Mouse (Mus musculus) midbrain, postnatal 0 days (tissue): ENCODE measurements around the gene Ntrk3. TPM values are rescaled to one million over a fixed set of nuclear protein-coding genes. Genes with fewer than 3 reads are reported as not detected.

Experiments used
- ATAC-seq: fragments of 200-750 bp; cut with Nextera tagmentation; 2 replicates; pipeline ENCODE4 v1.8.0; 2017; ENCODE audit warnings: moderate number of reproducible peaks, mild to moderate bottlenecking, moderate TSS enrichment, moderate library complexity; ENCODE audit not compliant: low FRiP score
- DNase-seq: peaks from one replicate; pipeline ENCODE4 v3.0.0-alpha.2; 2015; ENCODE audit warnings: low spot score
- H3K27ac ChIP-seq: fragments of 300-500 bp; sonication (generic); 2 replicates; pipeline ENCODE4 v1.5.1; 2014; ENCODE audit warnings: low read depth, mild to moderate bottlenecking, low read length, mixed read lengths
- H3K27me3 ChIP-seq: fragments of 300-500 bp; sonication (generic); 2 replicates; pipeline ENCODE4 v1.6.1; 2014; ENCODE audit warnings: low read length, control low read depth, mixed read lengths; ENCODE audit not compliant: insufficient read depth
- H3K36me3 ChIP-seq: fragments of 300-500 bp; sonication (generic); 2 replicates; pipeline ENCODE4 v1.6.1; 2014; ENCODE audit warnings: low read length, control low read depth, mixed read lengths; ENCODE audit not compliant: insufficient read depth
- H3K4me1 ChIP-seq: fragments of 300-500 bp; sonication (generic); 2 replicates; pipeline ENCODE4 v1.6.1; 2014; ENCODE audit warnings: mild to moderate bottlenecking, control low read depth, antibody characterized with exemption, low read length, mixed read lengths; ENCODE audit not compliant: insufficient read depth
- H3K4me2 ChIP-seq: fragments of 300-500 bp; sonication (generic); 2 replicates; pipeline ENCODE4 v1.6.1; 2014; ENCODE audit warnings: low read depth, mild to moderate bottlenecking, low read length, mixed read lengths; ENCODE audit not compliant: poor library complexity, severe bottlenecking
- H3K4me3 ChIP-seq: fragments of 300-500 bp; sonication (generic); 2 replicates; pipeline ENCODE4 v1.5.1; 2014; ENCODE audit warnings: low read depth, mild to moderate bottlenecking, low read length, moderate library complexity
- H3K9ac ChIP-seq: fragments of 300-500 bp; sonication (generic); replicated peaks from 2 replicates; pipeline ENCODE4 v1.6.1; 2014; ENCODE audit warnings: mild to moderate bottlenecking, low read length, moderate library complexity, mixed read lengths; ENCODE audit not compliant: poor library complexity, severe bottlenecking
- H3K9me3 ChIP-seq: fragments of 300-500 bp; sonication (generic); 2 replicates; pipeline ENCODE4 v1.6.1; 2016; ENCODE audit warnings: low read length, control low read depth
- CTCF ChIP-seq: IDR thresholded peaks from 2 replicates; pipeline ENCODE4 v1.5.1; 2016; ENCODE audit warnings: antibody characterized with exemption, mild to moderate bottlenecking
- WGBS: fragments of 180-500 bp; shearing (Covaris S2); extraction: QIAGEN DNeasy Blood & Tissue Kit; methylation state at CpG from one replicate; pipeline ENCODE4 v1.1.7; 2014; 5-methylcytosine and 5-hydroxymethylcytosine counted together
- polyA plus RNA-seq: library from polyadenylated mRNA; unstranded; fragments of >200 nt; fragmentation: Nextera tagmentation; extraction: Ambion mirVana; gene quantifications from 2 replicates; pipeline ENCODE4 v1.2.1, GENCODE M21; 2015
- total RNA-seq: library from RNA; depleted of rRNA; stranded (reverse); fragments of >200 nt; gene quantifications from 2 replicates; pipeline ENCODE4 v1.2.3, GENCODE M21; 2014

Gene Ntrk3
- total and polyA plus RNA-seq, 2 experiments from 2014 or later: 26.0 to 101 TPM

DNA sequence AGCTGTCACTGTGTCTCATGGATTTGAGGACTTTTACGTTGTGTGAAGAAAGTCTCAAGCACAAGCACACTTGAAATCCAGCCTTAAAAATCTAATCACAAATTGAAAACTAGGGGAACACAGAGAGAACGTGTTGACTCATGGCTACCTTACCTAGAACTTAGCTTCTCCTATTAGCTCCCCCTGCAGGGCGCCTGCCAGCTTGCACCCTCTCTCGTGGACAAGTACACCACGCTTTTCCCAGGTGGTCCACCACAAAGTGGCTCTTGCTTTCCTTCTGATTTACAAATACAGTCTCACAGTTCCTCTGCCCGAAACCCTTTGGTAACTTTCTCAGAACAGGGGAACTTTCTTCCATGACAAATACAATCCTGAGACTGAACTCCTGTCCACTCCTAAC, 94.1 kb downstream of the Ntrk3 start:
- no peak for ATAC-seq
- no peak for DNase-seq

DNA sequence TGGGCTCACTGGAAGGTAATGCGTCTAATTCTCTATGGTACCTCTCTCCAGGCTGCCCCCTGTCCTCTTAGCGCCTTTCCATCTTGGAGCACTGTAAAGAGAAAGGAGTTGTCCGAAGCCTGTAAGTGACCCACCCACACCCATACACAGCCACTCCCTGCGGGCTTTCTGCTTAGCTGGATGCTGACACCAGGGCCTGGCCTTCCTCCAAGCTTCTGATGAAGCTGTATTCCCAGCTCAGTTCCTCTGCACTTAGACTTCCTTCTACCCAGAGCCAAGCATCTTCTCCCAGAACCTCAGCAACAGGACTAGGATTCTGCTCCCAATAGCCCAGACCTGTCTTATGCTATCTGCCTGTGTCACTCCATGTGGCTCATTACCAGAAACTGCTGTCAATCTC, 114.1 kb downstream of the Ntrk3 start:
- Histone ChIP-seq H3K4me1 (peaks cover 9% of the 10 kb centered on the region), H3K36me3 (no peaks in the 10 kb centered on the region), H3K27me3 (no peaks in the 10 kb centered on the region), H3K9ac (no peak overlapping the region), H3K9me3 (no peaks in the 10 kb centered on the region), H3K4me3 (no peak overlapping the region), H3K27ac (no peak overlapping the region), H3K4me2 (no peak overlapping the region)
- TF ChIP-seq CTCF: no peak
- DNase-seq: no peak
- 70% methylated on average over 4 of the region's 4 CpGs for WGBS
- ATAC-seq: no peak

More for the DNA sequence above, 94.1 kb downstream of the Ntrk3 start:
- Histone ChIP-seq H3K27me3 (no peaks in the 10 kb centered on the region), H3K9me3 (no peaks in the 10 kb centered on the region), H3K4me3 (no peak overlapping the region), H3K36me3 (no peaks in the 10 kb centered on the region), H3K4me1 (no peaks in the 10 kb centered on the region), H3K27ac (no peak overlapping the region), H3K4me2 (no peak overlapping the region), H3K9ac (no peak overlapping the region)
- 68% methylated on average over 6 of the region's 6 CpGs for WGBS
- TF ChIP-seq CTCF: peak; percentile 22; the same call in 1 of the 2 replicates

DNA sequence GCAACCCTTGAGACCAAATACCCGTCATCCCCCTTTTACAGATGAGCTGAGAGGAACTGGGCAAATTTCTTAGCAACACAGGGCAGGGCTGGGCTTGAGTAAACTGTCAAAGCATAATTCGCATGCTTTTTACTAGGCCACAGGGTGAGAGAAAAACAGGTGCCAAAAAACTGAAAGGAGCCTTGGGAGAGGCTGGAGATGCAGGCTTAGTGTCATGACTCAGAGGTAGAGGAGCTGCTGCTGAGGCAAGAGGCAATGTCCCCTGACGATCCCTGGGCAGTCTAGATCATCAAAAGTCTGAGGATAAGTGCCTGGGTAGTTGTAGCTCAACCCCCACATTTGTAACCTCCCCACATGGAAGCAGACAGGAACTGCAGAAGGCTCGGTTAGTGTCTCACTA, 116.7 kb downstream of the Ntrk3 start:
- Histone ChIP-seq H3K4me2 (no peak overlapping the region), H3K4me1 (peaks cover 9% of the 10 kb centered on the region), H3K4me3 (no peak overlapping the region), H3K9ac (no peak overlapping the region), H3K27ac (no peak overlapping the region), H3K36me3 (no peaks in the 10 kb centered on the region), H3K9me3 (no peaks in the 10 kb centered on the region), H3K27me3 (no peaks in the 10 kb centered on the region)
- no peak for ATAC-seq
- TF ChIP-seq CTCF: no peak
- no peak for DNase-seq
- 54% methylated on average over 4 of the region's 4 CpGs for WGBS

DNA sequence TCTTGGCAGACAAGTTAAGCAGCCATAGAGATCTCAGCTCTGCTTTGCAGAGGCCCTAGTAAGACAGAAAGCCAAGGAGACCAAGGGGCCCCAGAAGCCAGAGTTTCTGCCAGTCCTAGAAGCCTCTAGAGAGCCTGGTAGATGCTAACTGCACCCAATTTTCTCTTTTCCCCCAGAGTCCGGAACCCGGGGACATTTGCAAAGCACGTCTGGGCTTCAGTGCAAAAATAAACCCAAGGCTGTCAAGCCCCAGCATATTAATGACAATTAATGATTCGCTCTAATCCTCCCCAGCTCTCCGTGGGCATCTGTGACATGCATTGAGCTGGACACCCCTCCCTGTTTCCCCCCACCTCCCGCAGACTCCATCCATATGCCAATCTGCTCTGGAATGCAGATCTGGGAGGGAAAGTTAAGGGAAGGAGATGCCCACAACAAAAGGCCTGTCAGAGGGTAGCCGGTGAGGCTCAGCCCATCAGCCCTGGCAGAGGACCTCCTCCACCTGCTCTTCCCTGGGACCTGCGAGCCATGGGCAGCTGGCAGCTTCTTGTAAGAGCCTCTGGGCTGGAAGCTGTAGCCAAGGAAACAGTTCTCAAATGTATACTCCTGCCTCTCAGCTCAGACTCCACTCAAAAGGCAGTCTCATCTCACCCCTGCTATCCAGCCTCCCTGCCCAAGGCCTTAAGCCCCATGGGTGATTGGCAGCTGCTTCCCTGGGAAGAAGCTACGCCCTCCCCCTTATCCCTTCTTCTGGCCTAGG, 117.8 kb downstream of the Ntrk3 start:
- no peak overlapping the region for H3K27ac ChIP-seq
- ATAC-seq: peak; percentile 44

DNA sequence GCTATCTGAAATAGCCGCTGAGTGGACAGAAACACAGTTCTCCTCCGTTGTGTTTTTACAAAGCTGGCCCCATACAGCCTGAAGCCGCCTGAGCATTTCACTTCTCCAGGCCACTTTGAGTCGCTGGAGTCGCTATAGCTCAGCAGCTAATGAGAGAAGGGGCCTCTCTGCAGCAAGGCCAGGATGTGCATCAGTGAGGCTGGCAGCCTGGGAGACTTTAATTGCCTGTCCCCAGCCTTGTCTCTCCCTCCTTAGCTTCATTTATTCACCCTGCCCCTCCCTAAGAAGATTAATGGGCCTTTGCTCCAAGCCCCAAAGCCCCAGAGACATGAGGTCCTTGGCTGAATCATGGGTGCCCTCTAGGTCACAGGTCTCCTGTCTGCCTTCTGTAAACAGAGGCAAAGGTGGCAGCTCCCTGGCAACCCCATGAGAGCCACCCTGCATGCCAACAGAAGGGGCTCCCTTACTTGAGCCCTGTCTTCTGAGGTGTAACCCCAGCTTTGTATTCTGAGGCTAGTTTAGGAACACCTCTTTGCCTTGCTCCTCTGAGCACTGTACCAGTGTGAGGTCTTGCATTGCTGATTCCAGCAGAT, 132.2 kb downstream of the Ntrk3 start:
- H3K27ac ChIP-seq: no peak overlapping the region
- peaks cover 3% of the 10 kb centered on the region; the same call in 1 of the 2 replicates for H3K4me1 ChIP-seq
- no peak overlapping the region for H3K4me2 ChIP-seq
- WGBS: 22% methylated on average over 5 of the region's 5 CpGs
- H3K36me3 ChIP-seq: no peaks in the 10 kb centered on the region
- H3K27me3 ChIP-seq: no peaks in the 10 kb centered on the region
- DNase-seq (no peak), ATAC-seq (no peak)
- no peak overlapping the region for H3K4me3 ChIP-seq
- no peaks in the 10 kb centered on the region for H3K9me3 ChIP-seq
- H3K9ac ChIP-seq: no peak overlapping the region
- TF ChIP-seq CTCF: no peak

More for the DNA sequence above, 117.8 kb downstream of the Ntrk3 start:
- peak; percentile 76 for DNase-seq
- no peaks in the 10 kb centered on the region for H3K27me3 ChIP-seq
- no peak for TF ChIP-seq CTCF
- WGBS: 20% methylated on average over 9 of the region's 9 CpGs
- H3K4me3 ChIP-seq: no peak overlapping the region
- H3K9me3 ChIP-seq: no peaks in the 10 kb centered on the region
- peaks cover 9% of the 10 kb centered on the region for H3K4me1 ChIP-seq
- H3K36me3 ChIP-seq: no peaks in the 10 kb centered on the region
- H3K9ac ChIP-seq: no peak overlapping the region
- no peak overlapping the region for H3K4me2 ChIP-seq

DNA sequence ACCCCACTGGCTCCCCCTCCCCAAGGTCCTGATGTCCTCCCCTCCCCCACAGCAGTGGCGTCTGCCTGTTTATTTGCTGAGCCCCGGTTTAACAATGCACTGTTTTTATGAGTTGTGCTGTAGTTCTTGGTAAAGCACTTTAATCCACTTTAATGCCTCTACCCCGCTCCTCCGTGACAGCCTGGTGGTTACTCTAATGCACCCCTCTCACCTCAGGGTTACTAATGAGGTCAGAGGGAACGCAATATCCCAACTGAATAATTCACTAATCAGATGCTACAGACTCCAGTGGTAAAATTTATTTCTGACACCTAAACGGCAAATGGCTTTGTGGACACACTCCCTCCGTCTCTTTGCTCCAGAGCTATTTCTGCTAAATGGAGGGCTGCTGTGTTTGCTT, 133.9 kb downstream of the Ntrk3 start:
- TF ChIP-seq CTCF: no peak
- Histone ChIP-seq H3K9ac (no peak overlapping the region), H3K4me3 (no peak overlapping the region), H3K4me1 (peaks cover 3% of the 10 kb centered on the region; the same call in 1 of the 2 replicates), H3K36me3 (no peaks in the 10 kb centered on the region), H3K4me2 (no peak overlapping the region), H3K9me3 (no peaks in the 10 kb centered on the region), H3K27ac (no peak overlapping the region), H3K27me3 (no peaks in the 10 kb centered on the region)
- 19% methylated on average over 7 of the region's 7 CpGs for WGBS
- no peak for ATAC-seq
- no peak for DNase-seq
